Mouse (Mus musculus) granulocyte monocyte progenitor cell, adult 5-6 weeks (primary cell): ENCODE measurements at regions not wholly inside any gene's neighbourhood (a gene's known extent, or its start where the extent isn't known, plus 50 kb on each side); places are given as distances from the start of the nearest gene placed in this dataset.

Experiments
- ATAC-seq: replicated peaks from 2 replicates; pipeline ENCODE4 v1.8.0; 2016; ENCODE audit warnings: mild to moderate bottlenecking, moderate TSS enrichment, inconsistent platforms; ENCODE audit not compliant: poor library complexity, severe bottlenecking

DNA sequence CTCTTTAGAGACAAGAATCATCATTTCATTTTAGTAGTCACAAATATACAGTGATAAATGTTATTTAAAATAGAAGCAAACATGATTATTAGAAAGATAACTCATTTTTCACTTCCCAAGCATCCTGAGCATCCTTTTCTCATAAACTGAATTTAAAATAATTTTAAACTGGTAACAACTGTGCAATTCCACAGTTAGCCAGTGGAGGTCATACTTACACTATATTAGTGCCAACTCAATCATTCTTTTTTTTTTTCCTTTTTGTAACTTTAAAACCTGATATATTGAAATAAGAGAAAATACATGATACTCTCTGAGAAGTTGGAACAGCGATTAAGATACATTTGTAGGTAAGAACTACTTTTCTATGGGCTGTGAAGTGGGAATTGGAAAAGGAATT, 113.2 kb upstream of the Gm17509 start:
- ATAC-seq: peak; percentile 65

- no peak for ATAC-seq
These were observed 113.7 kb upstream of the Gm17509 start for GRCm38 (mm10) chr13:117334539-117334938.

GRCm38 (mm10) chr13:117381086-117381595, 160.3 kb upstream of the Gm17509 start:
- no peak for ATAC-seq

DNA sequence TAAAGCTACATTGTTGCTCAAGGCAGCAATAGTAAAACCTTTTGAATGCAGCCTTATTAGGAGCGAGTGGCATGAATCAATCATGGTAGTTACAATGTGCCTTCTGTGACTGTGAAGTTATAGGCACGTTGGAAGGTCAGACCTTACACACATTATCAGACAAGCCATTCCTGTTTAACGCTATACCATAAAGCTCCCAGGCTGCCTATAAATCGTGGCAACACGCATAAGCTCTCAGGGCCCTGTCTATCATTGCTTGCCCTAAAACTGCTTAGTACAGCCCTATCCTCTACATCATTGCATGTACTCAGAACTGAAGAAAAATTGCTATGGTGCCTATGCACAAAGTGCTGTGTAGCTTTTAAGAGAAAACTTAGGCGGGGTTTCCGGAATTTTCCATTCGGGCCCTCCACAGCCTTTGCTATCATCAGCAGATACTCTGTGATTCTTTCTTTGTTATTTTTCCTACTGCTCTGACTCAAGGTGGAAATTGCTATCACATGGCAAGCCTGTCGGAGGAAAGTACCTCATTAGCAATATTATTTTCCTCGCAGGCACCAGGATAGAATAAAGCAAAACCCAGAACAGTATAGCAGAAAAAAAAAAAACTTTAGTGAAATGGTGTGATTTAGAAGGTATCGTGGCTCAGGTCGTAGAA, 162.7 kb upstream of the Gm17509 start:
- ATAC-seq: no peak

- no peak for ATAC-seq
These were observed 169.4 kb upstream of the Gm17509 start for GRCm38 (mm10) chr13:117390287-117390686.

GRCm38 (mm10) chr13:117393488-117393887, 172.6 kb upstream of the Gm17509 start:
- ATAC-seq: no peak

DNA sequence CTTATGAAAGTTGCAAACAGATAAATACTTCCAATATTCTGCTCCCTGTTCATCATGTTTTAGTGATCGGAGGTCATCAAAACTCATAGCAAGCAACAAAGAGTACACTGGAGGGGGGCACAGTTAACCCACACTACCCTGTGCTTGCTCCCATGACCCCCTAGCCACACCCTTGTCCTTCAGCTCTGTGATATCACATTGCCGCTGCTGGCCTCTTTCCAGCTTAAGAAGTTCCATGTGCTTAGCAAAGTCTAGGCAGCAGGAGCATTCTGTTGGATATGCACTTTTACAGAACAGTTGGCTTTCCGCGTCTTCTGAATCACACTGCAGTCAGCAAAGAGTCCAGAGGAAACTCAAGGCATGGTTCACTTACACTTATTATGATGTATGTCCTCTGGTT, 180.4 kb upstream of the Gm17509 start:
- ATAC-seq: no peak

GRCm38 (mm10) chr13:117409940-117410339, 189.1 kb upstream of the Gm17509 start:
- ATAC-seq: no peak

- no peak for ATAC-seq
These were observed 188.5 kb upstream of the Hcn1 start for GRCm38 (mm10) chr13:117413616-117414015.

GRCm38 (mm10) chr13:117423558-117423957, 178.6 kb upstream of the Hcn1 start:
- ATAC-seq: no peak

GRCm38 (mm10) chr13:117425015-117425414, 177.1 kb upstream of the Hcn1 start:
- no peak for ATAC-seq

GRCm38 (mm10) chr13:117467407-117467806, 134.7 kb upstream of the Hcn1 start:
- no peak for ATAC-seq

DNA sequence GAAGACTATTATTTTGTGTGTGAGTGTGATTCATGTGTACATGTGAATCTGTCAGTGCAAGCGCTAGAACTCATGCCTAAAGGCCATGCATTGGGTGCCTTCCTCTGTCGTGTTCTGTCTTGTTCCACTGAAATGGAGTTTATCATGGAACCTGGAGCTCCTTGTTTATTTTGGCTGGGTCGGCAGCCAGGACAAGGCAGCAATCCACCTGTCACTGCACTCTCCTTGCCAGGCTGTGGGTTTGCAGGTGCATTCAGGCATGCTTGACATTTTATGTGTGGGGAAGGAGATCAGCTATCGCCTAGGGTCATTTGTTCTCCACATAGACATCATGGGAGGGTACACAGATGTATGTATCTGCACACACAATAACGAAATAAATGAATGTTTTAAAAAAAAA, 129.4 kb upstream of the Hcn1 start:
- no peak for ATAC-seq

- no peak for ATAC-seq
These were observed 119.5 kb upstream of the Hcn1 start for GRCm38 (mm10) chr13:117482624-117483023.

- no peak for ATAC-seq
These were observed 93.4 kb upstream of the Hcn1 start for GRCm38 (mm10) chr13:117508746-117509145.

- peak; percentile 90 for ATAC-seq
These were observed 52.0 kb upstream of the Hcn1 start for GRCm38 (mm10) chr13:117550108-117550507.
